Mouse (Mus musculus) forebrain, embryonic 12.5 days (tissue): ENCODE measurements at regions not wholly inside any gene's neighbourhood (a gene's known extent, or its start where the extent isn't known, plus 50 kb on each side); places are given as distances from the start of the nearest gene placed in this dataset.

Experiments used
- ATAC-seq: fragments of 200-750 bp; cut with Nextera tagmentation; 2 replicates; pipeline ENCODE4 v1.8.0; 2017; ENCODE audit warnings: moderate TSS enrichment; ENCODE audit not compliant: low FRiP score
- H3K27ac ChIP-seq: fragments of 300-500 bp; sonication (generic); 2 replicates; pipeline ENCODE4 v1.5.1; 2016; ENCODE audit warnings: mild to moderate bottlenecking
- H3K27me3 ChIP-seq: fragments of 300-500 bp; sonication (generic); 2 replicates; pipeline ENCODE4 v1.6.1; 2016; ENCODE audit warnings: mild to moderate bottlenecking
- H3K36me3 ChIP-seq: fragments of 300-500 bp; sonication (generic); replicated peaks from 2 replicates; pipeline ENCODE4 v1.6.1; 2016; ENCODE audit warnings: mild to moderate bottlenecking
- H3K4me1 ChIP-seq: fragments of 300-500 bp; sonication (generic); 2 replicates; pipeline ENCODE4 v1.6.1; 2016
- H3K4me2 ChIP-seq: fragments of 300-500 bp; sonication (generic); 2 replicates; pipeline ENCODE4 v1.6.1; 2016; ENCODE audit warnings: mild to moderate bottlenecking, moderate library complexity
- H3K4me3 ChIP-seq: fragments of 300-500 bp; sonication (generic); replicated peaks from 2 replicates; pipeline ENCODE4 v1.5.1; 2016; ENCODE audit warnings: mild to moderate bottlenecking
- H3K9ac ChIP-seq: fragments of 300-500 bp; sonication (generic); 2 replicates; pipeline ENCODE4 v1.6.1; 2016; ENCODE audit warnings: mild to moderate bottlenecking
- H3K9me3 ChIP-seq: fragments of 300-500 bp; sonication (generic); 2 replicates; pipeline ENCODE4 v1.6.1; 2016
- WGBS: fragments of 180-500 bp; shearing (Covaris S2); methylation state at CpG from one replicate; pipeline ENCODE4 v1.1.7; 2016; 5-methylcytosine and 5-hydroxymethylcytosine counted together

DNA sequence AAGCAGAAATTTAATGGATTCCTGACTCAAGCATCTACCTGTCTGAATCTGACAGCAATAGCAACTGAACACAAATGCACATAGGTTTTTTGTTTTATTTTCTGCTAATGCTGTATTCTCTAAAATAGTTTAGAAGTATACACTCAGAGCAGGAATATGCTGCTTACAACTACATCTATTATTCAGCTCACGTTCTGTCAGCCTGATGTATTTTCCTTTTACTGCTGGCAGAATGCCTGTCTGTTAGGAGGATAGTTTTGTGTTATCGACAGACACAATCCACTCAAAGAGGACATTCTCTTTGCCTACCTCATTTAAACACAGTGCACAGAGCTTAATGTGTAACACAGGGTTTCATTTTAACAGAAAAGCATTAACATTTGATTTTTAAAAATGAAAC is 269.8 kb upstream of the Chrm3 start:
- no peak for ATAC-seq
- Histone ChIP-seq H3K27ac (no peak overlapping the region), H3K4me2 (no peak overlapping the region), H3K27me3 (no peaks in the 10 kb centered on the region), H3K9me3 (no peaks in the 10 kb centered on the region), H3K9ac (no peak overlapping the region), H3K4me3 (no peak overlapping the region), H3K36me3 (no peaks in the 10 kb centered on the region), H3K4me1 (no peaks in the 10 kb centered on the region)
- 74% methylated on average over 2 of the region's 2 CpGs for WGBS

DNA sequence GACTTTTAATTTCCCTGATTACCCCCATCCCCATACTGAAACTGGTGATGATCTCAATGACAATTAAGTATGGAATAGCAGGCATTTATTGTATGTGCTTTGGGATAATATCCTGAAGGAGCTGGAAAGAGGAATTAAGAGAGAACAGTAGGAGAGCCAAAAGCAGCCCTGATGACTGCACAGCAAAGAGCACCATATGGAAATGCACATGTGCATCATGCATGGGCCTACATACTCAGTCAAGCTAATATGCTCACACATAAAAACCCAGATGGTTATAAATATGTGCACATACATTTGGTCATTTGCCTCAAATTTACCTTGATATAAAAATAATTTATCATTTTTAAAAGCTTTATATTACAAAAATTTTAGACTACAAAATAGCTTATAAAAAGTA is 259.0 kb upstream of the Chrm3 start:
- Histone ChIP-seq H3K9ac (no peak overlapping the region), H3K27ac (no peak overlapping the region), H3K4me2 (no peak overlapping the region), H3K4me1 (no peaks in the 10 kb centered on the region), H3K4me3 (no peak overlapping the region), H3K27me3 (no peaks in the 10 kb centered on the region), H3K9me3 (no peaks in the 10 kb centered on the region), H3K36me3 (no peaks in the 10 kb centered on the region)
- no peak for ATAC-seq

DNA sequence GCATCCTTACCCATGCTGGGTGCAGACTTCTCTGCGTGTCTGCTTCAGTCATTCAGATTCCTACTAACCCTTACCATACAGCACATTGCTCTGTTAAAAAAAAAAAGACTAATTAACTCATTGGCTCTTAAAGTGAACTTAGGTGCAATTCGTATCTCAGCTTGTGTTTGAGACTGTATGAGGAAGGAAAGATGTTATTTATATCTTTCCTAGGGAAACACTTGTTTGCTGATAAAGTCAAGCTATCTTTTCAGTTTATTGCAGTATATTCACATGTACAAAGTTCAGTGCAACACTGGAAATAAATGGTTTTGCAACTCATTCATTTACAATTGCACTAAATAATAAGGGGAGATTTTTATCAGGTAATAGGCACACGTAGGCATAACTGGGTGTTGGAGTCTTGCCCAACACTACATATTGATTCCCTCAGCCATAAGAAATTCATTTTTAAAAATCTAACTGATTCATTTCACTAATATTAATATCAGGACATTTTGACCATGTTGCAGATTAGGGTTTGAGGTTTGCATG is 257.8 kb upstream of the Chrm3 start:
- Histone ChIP-seq H3K27me3 (no peaks in the 10 kb centered on the region), H3K9me3 (no peaks in the 10 kb centered on the region), H3K4me3 (no peak overlapping the region), H3K4me2 (no peak overlapping the region), H3K4me1 (no peaks in the 10 kb centered on the region), H3K9ac (no peak overlapping the region), H3K36me3 (no peaks in the 10 kb centered on the region), H3K27ac (no peak overlapping the region)
- no peak for ATAC-seq
- WGBS: 85% methylated on average over 3 of the region's 3 CpGs

DNA sequence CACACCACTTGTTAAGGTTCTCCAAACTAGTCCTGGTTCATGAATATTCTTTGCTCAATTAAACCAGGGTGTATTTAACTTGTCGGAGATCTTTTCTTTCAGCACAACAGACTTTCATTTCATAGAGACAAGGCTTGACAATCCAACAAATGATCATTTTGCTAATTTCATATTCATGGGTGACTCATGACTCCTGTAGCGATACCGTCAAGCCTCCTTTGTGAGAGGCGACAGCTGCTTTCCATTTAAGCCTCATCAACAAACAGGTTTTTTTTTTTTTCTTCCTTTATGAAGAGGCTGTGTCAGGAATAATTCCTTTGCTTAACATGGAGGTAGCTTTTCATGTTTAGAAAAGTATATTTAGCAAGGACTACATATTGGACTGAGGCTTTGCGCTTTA is 214.3 kb upstream of the Chrm3 start:
- H3K4me3 ChIP-seq: no peak overlapping the region
- ATAC-seq: no peak
- no peak overlapping the region for H3K27ac ChIP-seq
- no peak overlapping the region for H3K4me2 ChIP-seq
- H3K36me3 ChIP-seq: no peaks in the 10 kb centered on the region
- H3K9me3 ChIP-seq: no peaks in the 10 kb centered on the region
- no peaks in the 10 kb centered on the region for H3K4me1 ChIP-seq
- WGBS: 67% methylated on average over 5 of the region's 5 CpGs
- H3K27me3 ChIP-seq: no peaks in the 10 kb centered on the region
- no peak overlapping the region for H3K9ac ChIP-seq

DNA sequence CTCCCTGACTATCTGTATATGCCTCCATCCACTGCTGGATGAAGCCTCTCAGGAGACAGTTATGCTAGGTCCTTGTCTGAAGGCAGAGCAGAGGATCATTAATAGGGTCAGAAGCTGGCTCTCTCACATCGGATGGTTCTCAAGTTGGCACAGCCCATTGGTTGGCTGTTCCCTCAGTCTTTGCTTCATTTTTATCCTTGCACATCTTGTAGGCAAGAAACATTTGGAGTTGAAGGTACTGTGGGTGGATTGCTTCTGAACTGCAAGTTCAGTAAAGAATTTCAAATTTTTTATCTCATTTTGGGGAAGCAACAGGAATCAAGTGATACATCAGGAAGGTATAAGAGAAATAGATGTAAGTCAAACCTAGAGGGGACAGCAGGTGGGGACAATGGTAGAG is 206.2 kb upstream of the Chrm3 start:
- WGBS: 92% methylated on average over 1 of the region's 1 CpGs
- H3K9me3 ChIP-seq: no peaks in the 10 kb centered on the region
- no peaks in the 10 kb centered on the region for H3K4me1 ChIP-seq
- no peak overlapping the region for H3K27ac ChIP-seq
- H3K27me3 ChIP-seq: no peaks in the 10 kb centered on the region
- H3K4me3 ChIP-seq: no peak overlapping the region
- H3K4me2 ChIP-seq: no peak overlapping the region
- H3K36me3 ChIP-seq: no peaks in the 10 kb centered on the region
- ATAC-seq: no peak
- no peak overlapping the region for H3K9ac ChIP-seq

DNA sequence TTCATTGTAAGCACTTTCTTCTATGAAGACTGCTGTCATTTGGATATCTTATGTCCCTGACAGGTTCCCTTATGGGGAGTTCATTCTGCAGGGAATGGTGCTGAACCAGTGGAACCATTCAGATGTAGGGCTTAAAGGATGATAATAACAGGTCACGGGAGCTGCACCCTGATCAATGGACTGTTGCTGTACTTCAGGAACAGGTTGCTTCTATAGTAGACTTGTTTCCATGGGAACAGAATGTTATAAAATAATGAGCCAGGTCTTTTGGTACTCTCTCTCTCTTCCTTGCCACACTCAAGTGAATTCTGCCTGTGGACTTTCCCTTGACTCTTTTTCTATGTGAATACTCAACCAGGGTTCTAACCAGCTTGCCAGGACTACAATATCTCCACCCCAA is 196.9 kb upstream of the Chrm3 start:
- no peaks in the 10 kb centered on the region for H3K27me3 ChIP-seq
- no peak overlapping the region for H3K4me2 ChIP-seq
- no peak overlapping the region for H3K27ac ChIP-seq
- 65% methylated on average over 1 of the region's 1 CpGs for WGBS
- H3K9ac ChIP-seq: no peak overlapping the region
- H3K4me3 ChIP-seq: no peak overlapping the region
- H3K4me1 ChIP-seq: no peaks in the 10 kb centered on the region
- no peak for ATAC-seq
- no peaks in the 10 kb centered on the region for H3K9me3 ChIP-seq
- no peaks in the 10 kb centered on the region for H3K36me3 ChIP-seq

DNA sequence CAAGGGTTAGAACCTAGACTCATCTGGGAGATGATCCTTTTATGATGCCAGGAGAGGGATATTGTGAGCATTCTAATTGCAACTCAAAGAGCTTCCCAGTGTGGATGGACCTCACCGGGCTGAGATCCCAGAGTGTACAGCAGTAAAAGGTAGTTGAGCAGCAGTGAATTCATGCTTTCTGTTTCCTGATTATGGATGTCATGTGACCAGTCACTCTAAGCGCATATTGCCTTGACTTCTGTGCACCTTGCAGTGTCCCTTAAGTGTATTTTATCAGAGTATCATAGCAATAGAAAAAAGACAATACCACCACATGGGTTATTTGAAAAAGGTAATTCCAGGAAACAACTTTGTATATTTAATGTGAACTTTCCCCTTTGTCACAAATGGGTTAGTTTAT is 193.9 kb upstream of the Chrm3 start:
- no peak overlapping the region for H3K4me3 ChIP-seq
- H3K9me3 ChIP-seq: no peaks in the 10 kb centered on the region
- H3K27me3 ChIP-seq: no peaks in the 10 kb centered on the region
- H3K4me1 ChIP-seq: no peaks in the 10 kb centered on the region
- WGBS: 86% methylated on average over 2 of the region's 2 CpGs
- ATAC-seq: no peak
- H3K9ac ChIP-seq: no peak overlapping the region
- H3K27ac ChIP-seq: no peak overlapping the region
- no peaks in the 10 kb centered on the region for H3K36me3 ChIP-seq
- H3K4me2 ChIP-seq: no peak overlapping the region

DNA sequence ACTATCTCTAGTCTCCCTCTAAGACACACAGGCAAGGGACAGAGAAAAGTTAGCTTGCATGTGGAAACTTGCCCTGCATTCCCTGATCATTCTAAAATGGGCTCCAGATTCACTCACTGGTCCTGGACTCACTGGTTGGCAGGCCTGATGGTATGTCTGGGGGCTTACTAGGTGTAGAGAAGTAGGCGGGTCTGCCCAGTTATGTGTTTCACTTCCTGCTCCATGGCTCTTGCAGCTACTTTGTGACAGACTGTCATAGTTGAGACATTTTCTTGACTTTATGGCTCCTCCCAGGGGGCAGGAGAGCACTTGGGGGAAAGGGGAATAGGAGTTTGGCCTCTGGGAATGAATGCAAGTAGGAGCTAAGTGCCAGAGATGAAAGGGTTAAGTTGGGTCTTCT is 182.1 kb upstream of the Chrm3 start:
- no peaks in the 10 kb centered on the region for H3K4me1 ChIP-seq
- no peaks in the 10 kb centered on the region for H3K36me3 ChIP-seq
- no peak overlapping the region for H3K4me3 ChIP-seq
- ATAC-seq: no peak
- no peaks in the 10 kb centered on the region for H3K27me3 ChIP-seq
- WGBS: 88% methylated on average over 1 of the region's 1 CpGs
- no peak overlapping the region for H3K4me2 ChIP-seq
- H3K27ac ChIP-seq: no peak overlapping the region
- H3K9ac ChIP-seq: no peak overlapping the region
- H3K9me3 ChIP-seq: no peaks in the 10 kb centered on the region

DNA sequence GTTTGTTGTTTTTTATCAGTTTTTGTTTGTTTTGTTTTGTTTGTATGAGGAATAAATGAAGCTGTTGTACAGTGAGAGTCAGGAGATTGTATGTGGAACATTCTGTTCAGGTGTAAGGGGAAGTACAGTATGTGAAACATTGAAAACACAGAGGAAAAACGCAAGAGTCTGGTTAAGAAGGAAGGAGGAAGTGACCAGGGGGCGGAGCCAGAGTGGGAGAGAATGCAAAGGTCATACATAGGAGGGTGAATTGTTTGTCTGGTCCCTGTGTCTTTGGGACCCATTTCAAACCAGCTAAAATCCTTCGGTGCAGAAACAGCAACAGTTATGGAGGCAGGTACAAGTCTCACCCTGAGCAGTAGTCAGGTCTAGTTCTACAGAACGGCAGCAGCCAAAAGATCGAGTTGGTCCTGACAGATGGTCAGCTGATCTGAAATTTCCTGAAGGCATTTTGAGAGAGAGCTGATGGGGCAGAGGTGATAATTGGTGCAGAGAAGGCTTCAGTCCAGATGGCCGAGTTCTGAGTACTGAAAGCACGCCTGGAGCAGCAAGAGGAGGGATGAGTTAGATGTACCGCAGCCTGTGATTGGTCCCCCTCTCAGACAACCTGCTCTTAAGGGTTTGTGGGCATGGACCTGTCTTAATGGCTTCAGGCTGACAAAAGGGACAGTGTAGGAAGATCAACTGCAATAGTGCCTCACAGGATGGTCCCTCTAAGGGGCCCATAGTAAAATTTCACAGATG is 179.7 kb upstream of the Chrm3 start:
- H3K4me2 ChIP-seq: no peak overlapping the region

DNA sequence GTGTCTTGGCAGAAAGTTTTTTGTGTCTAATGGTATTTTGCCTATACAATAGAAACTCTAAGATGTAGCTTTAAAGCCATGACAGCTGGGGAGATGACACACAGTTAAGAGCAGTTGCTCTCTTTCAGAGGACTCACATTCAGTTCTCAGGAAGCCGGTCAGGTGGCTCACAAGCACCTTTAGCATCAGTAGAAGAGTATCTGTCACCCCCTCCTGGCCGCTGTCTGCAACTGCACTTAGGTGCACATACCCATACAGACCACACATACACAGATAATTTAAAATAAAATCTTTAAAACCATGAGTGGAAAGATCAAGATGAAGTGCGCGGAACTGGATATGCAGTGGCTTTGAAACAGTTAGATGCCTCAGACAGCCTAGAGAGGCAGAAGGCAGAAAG is 178.3 kb upstream of the Chrm3 start:
- WGBS: 81% methylated on average over 4 of the region's 4 CpGs

More for the DNA sequence above, 179.7 kb upstream of the Chrm3 start:
- H3K4me3 ChIP-seq: no peak overlapping the region
- no peak overlapping the region for H3K27ac ChIP-seq
- H3K9me3 ChIP-seq: no peaks in the 10 kb centered on the region
- no peak overlapping the region for H3K9ac ChIP-seq
- H3K36me3 ChIP-seq: no peaks in the 10 kb centered on the region
- no peak for ATAC-seq
- WGBS: 81% methylated on average over 8 of the region's 8 CpGs
- no peaks in the 10 kb centered on the region for H3K4me1 ChIP-seq
- H3K27me3 ChIP-seq: no peaks in the 10 kb centered on the region

DNA sequence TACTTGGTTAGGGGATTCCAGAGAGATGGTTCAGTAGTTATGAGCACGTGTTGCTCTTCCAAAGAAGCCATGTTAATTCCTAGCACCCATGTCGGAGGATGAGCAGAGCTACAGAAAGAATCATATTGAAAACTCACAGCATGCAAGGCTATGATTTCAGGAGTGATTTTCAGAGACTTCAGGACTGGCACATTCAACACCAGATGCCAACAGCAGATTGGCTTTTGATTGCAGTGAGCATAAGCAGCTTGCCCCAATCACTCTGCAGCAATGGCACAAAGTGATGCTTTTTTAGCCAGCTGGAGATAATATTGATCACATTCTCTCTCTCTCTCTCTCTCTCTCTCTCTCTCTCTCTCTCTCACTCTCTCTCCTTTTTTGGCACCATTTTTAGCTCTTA is 166.6 kb upstream of the Chrm3 start:
- no peak for ATAC-seq
- H3K9ac ChIP-seq: no peak overlapping the region
- H3K4me1 ChIP-seq: no peaks in the 10 kb centered on the region
- no peak overlapping the region for H3K27ac ChIP-seq
- no peak overlapping the region for H3K4me3 ChIP-seq
- H3K27me3 ChIP-seq: no peaks in the 10 kb centered on the region
- H3K4me2 ChIP-seq: no peak overlapping the region
- H3K9me3 ChIP-seq: no peaks in the 10 kb centered on the region
- no peaks in the 10 kb centered on the region for H3K36me3 ChIP-seq
- WGBS: 79% methylated on average over 2 of the region's 2 CpGs

More for the DNA sequence above, 178.3 kb upstream of the Chrm3 start:
- no peak for ATAC-seq
- Histone ChIP-seq H3K4me1 (no peaks in the 10 kb centered on the region), H3K36me3 (no peaks in the 10 kb centered on the region), H3K27ac (no peak overlapping the region), H3K4me3 (no peak overlapping the region), H3K27me3 (no peaks in the 10 kb centered on the region), H3K4me2 (no peak overlapping the region), H3K9ac (no peak overlapping the region), H3K9me3 (no peaks in the 10 kb centered on the region)

DNA sequence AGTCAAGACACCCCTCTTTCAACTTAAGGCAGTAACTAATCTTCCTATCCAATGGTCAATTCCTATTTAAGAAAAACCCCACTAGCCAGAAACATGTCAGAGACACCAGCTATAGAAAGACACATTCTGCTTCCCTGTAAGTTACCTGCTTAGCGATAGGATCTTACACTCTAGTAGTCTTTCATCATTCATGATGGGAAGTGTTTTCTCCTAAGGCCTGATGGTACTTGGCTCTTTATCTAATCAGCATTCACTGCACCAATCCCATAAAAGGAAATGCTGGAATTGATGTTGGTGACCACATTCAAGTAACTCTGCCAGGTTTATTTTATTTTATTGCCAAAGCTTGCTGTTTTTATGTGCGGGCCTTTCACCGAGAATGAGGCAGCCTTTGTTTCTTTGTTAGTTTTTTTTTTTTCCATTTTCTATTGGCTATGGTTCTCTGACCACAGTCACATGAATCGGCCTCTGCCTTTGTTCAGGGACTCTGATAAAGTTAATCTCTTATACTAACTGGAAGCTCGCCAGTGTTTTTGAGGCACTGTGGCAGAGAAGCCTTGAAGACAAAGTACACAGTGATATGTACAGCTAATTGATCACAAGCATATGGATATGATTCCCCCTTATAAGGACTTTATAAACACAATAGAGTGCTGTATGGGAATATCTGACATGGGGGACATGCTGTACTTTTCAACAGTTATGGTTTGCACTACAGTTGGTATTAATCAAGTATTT is 166.0 kb upstream of the Chrm3 start:
- Histone ChIP-seq H3K9ac (no peak overlapping the region), H3K4me2 (no peak overlapping the region), H3K9me3 (no peaks in the 10 kb centered on the region), H3K4me3 (no peak overlapping the region), H3K36me3 (no peaks in the 10 kb centered on the region), H3K4me1 (no peaks in the 10 kb centered on the region), H3K27ac (no peak overlapping the region), H3K27me3 (no peaks in the 10 kb centered on the region)
- 68% methylated on average over 5 of the region's 5 CpGs for WGBS
- ATAC-seq: no peak

DNA sequence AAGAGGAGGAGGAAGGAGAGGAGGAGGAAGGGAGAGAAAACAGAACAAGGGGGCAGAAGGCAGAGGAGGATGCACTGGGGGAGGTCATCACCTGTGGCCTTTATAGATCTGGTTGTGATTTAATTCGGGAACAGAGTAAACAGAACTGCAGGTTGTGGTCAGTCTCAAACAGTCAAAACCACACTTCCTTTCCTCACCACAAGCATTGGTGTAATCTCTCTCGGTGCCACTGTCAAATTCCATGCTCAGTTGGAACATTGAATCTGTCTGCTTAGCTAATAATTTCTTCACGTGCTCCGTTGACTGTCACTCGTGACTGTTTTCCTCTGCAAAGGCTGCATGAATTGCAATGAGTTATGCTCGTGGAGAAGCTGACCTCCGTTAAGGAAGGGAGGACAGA is 143.6 kb upstream of the Chrm3 start:
- 57% methylated on average over 7 of the region's 7 CpGs for WGBS
- Histone ChIP-seq H3K4me2 (no peak overlapping the region), H3K4me3 (no peak overlapping the region), H3K27ac (no peak overlapping the region), H3K36me3 (no peaks in the 10 kb centered on the region), H3K27me3 (no peaks in the 10 kb centered on the region), H3K9me3 (no peaks in the 10 kb centered on the region), H3K9ac (no peak overlapping the region), H3K4me1 (no peaks in the 10 kb centered on the region)
- no peak for ATAC-seq
